Mouse (Mus musculus): ENCODE measurements around the gene Apbb2. TPM values are rescaled to one million over a fixed set of nuclear protein-coding genes. Genes with fewer than 3 reads are reported as not detected.

The Apbb2 gene
- polyA plus RNA-seq, 1 experiment from 2014 or later = 37.3 TPM

DNA sequence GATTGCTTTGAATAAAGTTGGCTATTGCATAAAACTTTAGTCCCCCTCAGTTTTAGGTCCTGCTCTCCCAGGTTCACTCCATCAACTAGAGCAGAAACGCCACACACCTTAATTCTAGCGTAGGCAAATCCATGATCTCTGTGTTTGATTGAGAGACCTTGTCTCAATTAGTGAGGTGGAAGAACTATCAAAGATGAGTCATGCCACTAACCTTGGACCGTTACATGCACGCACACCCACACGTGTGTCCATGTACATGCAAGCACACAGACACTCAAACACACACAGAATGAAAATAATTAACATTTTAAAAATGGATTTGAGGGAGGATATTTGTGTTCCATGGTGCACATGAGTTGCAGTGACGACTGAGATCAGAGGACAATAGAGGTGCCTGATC is 51.2 kb downstream of the Apbb2 start:
- H3K9me3 ChIP-seq (replicated peaks) = no peaks in the 10 kb centered on the region
- WGBS = 94% methylated on average over 6 of the region's 6 CpGs
- no peak overlapping the region for H3K4me3 ChIP-seq
- H3K27ac ChIP-seq = no peak overlapping the region
- H3K36me3 ChIP-seq = no peaks in the 10 kb centered on the region
- no peak for DNase-seq (ENCODE audit: low spot score)
- H3K27me3 ChIP-seq (ENCODE audit: low read depth, poor library complexity, severe bottlenecking) = no peaks in the 10 kb centered on the region
- H3K4me1 ChIP-seq = peaks cover 18% of the 10 kb centered on the region

- no peaks in the 10 kb centered on the region for H3K9me3 ChIP-seq (replicated peaks)
- no peak overlapping the region for H3K4me3 ChIP-seq
- no peaks in the 10 kb centered on the region for H3K36me3 ChIP-seq
- no peak overlapping the region for H3K27ac ChIP-seq
- no peaks in the 10 kb centered on the region for H3K27me3 ChIP-seq (ENCODE audit: low read depth, poor library complexity, severe bottlenecking)
- H3K4me1 ChIP-seq = peaks cover 29% of the 10 kb centered on the region
- WGBS = 63% methylated on average over 8 of the region's 8 CpGs
- no peak for DNase-seq (ENCODE audit: low spot score)
Observed at GRCm38 (mm10) chr5:66559591-66560175, 58.9 kb downstream of the Apbb2 start.

- Histone ChIP-seq H3K27ac (no peak overlapping the region; the same call in 1 of the 2 replicates), H3K9me3 (replicated peaks) (no peaks in the 10 kb centered on the region), H3K4me3 (no peak overlapping the region), H3K4me1 (peaks cover 32% of the 10 kb centered on the region), H3K36me3 (no peaks in the 10 kb centered on the region), H3K27me3 (ENCODE audit: low read depth, poor library complexity, severe bottlenecking) (no peaks in the 10 kb centered on the region)
- no peak for DNase-seq (ENCODE audit: low spot score)
- WGBS = 89% methylated on average over 7 of the region's 7 CpGs
Observed at GRCm38 (mm10) chr5:66558094-66558493, 60.5 kb downstream of the Apbb2 start.

GRCm38 (mm10) chr5:66553933-66554332 is 64.7 kb downstream of the Apbb2 start:
- H3K4me3 ChIP-seq = no peak overlapping the region

DNA sequence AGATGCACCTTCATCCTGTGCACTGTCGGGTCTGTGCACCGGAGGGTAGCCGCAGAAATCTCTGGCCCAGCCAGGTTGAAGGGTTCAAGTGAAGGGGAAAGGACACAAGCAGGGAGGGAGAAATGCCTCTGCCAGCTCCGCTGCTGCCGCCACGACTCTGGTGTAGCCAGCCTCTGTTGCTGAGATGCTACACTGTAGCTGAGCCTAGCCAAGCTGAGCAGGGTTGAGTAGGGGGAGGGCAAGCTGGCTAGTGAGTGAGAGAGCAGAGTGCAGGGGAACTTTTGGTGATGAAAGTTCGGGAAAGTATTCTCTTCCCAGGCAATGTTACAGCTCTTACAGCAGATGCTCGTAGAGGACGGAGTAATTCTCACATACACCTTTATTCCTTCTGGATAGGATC is 66.3 kb downstream of the Apbb2 start:
- Histone ChIP-seq H3K4me3 (no peak overlapping the region), H3K27me3 (ENCODE audit: low read depth, poor library complexity, severe bottlenecking) (no peaks in the 10 kb centered on the region), H3K4me1 (peaks cover 8% of the 10 kb centered on the region), H3K27ac (no peak overlapping the region), H3K9me3 (replicated peaks) (no peaks in the 10 kb centered on the region), H3K36me3 (peaks cover 15% of the 10 kb centered on the region; the same call in 1 of the 2 replicates)
- DNase-seq (ENCODE audit: low spot score) = no peak
- 64% methylated on average over 9 of the region's 9 CpGs for WGBS

More at GRCm38 (mm10) chr5:66553933-66554332, 64.7 kb downstream of the Apbb2 start:
- no peak for DNase-seq (ENCODE audit: low spot score)
- peaks cover 12% of the 10 kb centered on the region for H3K4me1 ChIP-seq
- peaks cover under 1% of the 10 kb centered on the region; the same call in 1 of the 2 replicates for H3K36me3 ChIP-seq
- no peak overlapping the region for H3K27ac ChIP-seq
- H3K27me3 ChIP-seq (ENCODE audit: low read depth, poor library complexity, severe bottlenecking) = no peaks in the 10 kb centered on the region
- no peaks in the 10 kb centered on the region for H3K9me3 ChIP-seq (replicated peaks)

- Histone ChIP-seq H3K27me3 (ENCODE audit: low read depth, poor library complexity, severe bottlenecking) (no peaks in the 10 kb centered on the region), H3K4me1 (peaks cover 16% of the 10 kb centered on the region), H3K27ac (no peak overlapping the region), H3K9me3 (replicated peaks) (no peaks in the 10 kb centered on the region), H3K36me3 (peaks cover 16% of the 10 kb centered on the region; the same call in 1 of the 2 replicates), H3K4me3 (no peak overlapping the region)
- 90% methylated on average over 5 of the region's 5 CpGs for WGBS
- no peak for DNase-seq (ENCODE audit: low spot score)
Observed at GRCm38 (mm10) chr5:66550292-66550691, 68.3 kb downstream of the Apbb2 start.

DNA sequence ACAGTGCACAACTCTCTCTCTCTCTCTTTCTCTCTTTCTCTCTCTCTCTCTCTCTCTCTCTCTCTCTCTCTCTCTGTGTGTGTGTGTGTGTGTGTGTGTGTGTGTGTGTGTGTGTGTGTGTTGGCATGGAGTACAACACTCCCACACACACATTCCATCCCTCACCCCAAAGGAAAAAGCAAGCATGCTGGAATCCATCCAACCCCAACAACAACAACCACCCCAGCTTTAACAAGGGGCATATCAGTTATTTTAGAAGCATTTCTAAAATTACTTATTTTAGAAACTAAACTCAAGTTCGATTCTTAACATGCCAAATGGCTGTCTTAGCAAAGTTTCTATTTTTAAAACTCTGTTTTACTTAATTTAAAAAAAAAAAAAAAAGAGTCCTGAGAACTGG is 68.9 kb downstream of the Apbb2 start:
- H3K36me3 ChIP-seq = peaks cover 16% of the 10 kb centered on the region; the same call in 1 of the 2 replicates
- no peak overlapping the region for H3K4me3 ChIP-seq
- no peak overlapping the region for H3K27ac ChIP-seq
- no peaks in the 10 kb centered on the region for H3K9me3 ChIP-seq (replicated peaks)
- DNase-seq (ENCODE audit: low spot score) = no peak
- peaks cover 17% of the 10 kb centered on the region for H3K4me1 ChIP-seq
- WGBS = 93% methylated on average over 1 of the region's 1 CpGs
- no peaks in the 10 kb centered on the region for H3K27me3 ChIP-seq (ENCODE audit: low read depth, poor library complexity, severe bottlenecking)

- H3K27me3 ChIP-seq (ENCODE audit: low read depth, poor library complexity, severe bottlenecking) = no peaks in the 10 kb centered on the region
- no peaks in the 10 kb centered on the region for H3K9me3 ChIP-seq (replicated peaks)
- no peak for DNase-seq (ENCODE audit: low spot score)
- peaks cover 16% of the 10 kb centered on the region; the same call in 1 of the 2 replicates for H3K36me3 ChIP-seq
- WGBS = 90% methylated on average over 12 of the region's 12 CpGs
- no peak overlapping the region for H3K27ac ChIP-seq
- H3K4me1 ChIP-seq = peaks cover 22% of the 10 kb centered on the region; the same call in 1 of the 2 replicates
- no peak overlapping the region for H3K4me3 ChIP-seq
Observed at GRCm38 (mm10) chr5:66546969-66547511, 71.5 kb downstream of the Apbb2 start.

DNA sequence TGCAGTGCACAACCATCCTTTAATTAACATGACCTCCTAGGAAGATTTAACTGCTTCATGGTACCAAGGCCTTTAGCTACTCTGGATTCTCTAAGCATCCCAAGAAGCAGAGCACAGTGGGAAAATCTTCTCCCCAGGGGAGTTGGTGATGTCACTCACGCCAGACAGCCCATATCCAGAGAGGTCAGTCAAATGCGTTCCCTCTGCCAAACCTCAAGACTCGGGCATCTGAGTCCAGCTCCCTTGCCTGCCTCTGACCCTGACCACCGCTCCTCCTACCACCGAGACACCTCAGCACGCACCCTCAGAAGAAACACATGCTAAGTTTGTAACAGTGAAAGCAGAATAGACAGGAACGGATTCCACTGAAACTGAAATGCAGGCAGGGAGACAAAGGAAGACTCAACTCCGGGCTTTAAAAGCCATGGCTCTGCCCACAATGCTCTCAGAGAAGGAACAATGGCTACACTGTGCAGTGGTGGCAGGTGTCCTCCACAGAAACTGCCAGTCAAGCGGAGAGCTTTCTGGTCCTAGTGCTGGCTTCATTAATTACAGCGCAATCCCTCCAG is 72.9 kb downstream of the Apbb2 start:
- no peak for DNase-seq (ENCODE audit: low spot score)
- H3K4me1 ChIP-seq = peaks cover 22% of the 10 kb centered on the region; the same call in 1 of the 2 replicates
- H3K9me3 ChIP-seq (replicated peaks) = no peaks in the 10 kb centered on the region
- H3K27me3 ChIP-seq (ENCODE audit: low read depth, poor library complexity, severe bottlenecking) = no peaks in the 10 kb centered on the region
- WGBS = 85% methylated on average over 10 of the region's 10 CpGs
- H3K36me3 ChIP-seq = peaks cover 16% of the 10 kb centered on the region; the same call in 1 of the 2 replicates
- H3K4me3 ChIP-seq = no peak overlapping the region
- H3K27ac ChIP-seq = peak overlapping the region; percentile 66; the same call in 1 of the 2 replicates

- no peaks in the 10 kb centered on the region for H3K27me3 ChIP-seq (ENCODE audit: low read depth, poor library complexity, severe bottlenecking)
- 80% methylated on average over 6 of the region's 6 CpGs for WGBS
- peaks cover 22% of the 10 kb centered on the region; the same call in 1 of the 2 replicates for H3K4me1 ChIP-seq
- no peaks in the 10 kb centered on the region for H3K9me3 ChIP-seq (replicated peaks)
- no peak for DNase-seq (ENCODE audit: low spot score)
- H3K4me3 ChIP-seq = no peak overlapping the region
- H3K36me3 ChIP-seq = peaks cover 15% of the 10 kb centered on the region; the same call in 1 of the 2 replicates
- no peak overlapping the region for H3K27ac ChIP-seq
Observed at GRCm38 (mm10) chr5:66543761-66544160, 74.8 kb downstream of the Apbb2 start.

- 90% methylated on average over 6 of the region's 6 CpGs for WGBS
- Histone ChIP-seq H3K4me1 (peaks cover 22% of the 10 kb centered on the region; the same call in 1 of the 2 replicates), H3K9me3 (replicated peaks) (no peaks in the 10 kb centered on the region), H3K36me3 (peaks cover 11% of the 10 kb centered on the region; the same call in 1 of the 2 replicates), H3K4me3 (no peak overlapping the region), H3K27me3 (ENCODE audit: low read depth, poor library complexity, severe bottlenecking) (no peaks in the 10 kb centered on the region), H3K27ac (no peak overlapping the region)
- DNase-seq (ENCODE audit: low spot score) = no peak
Observed at GRCm38 (mm10) chr5:66543344-66543743, 75.2 kb downstream of the Apbb2 start.

- Histone ChIP-seq H3K9me3 (replicated peaks) (no peaks in the 10 kb centered on the region), H3K4me1 (peaks cover 26% of the 10 kb centered on the region; the same call in 1 of the 2 replicates), H3K27me3 (ENCODE audit: low read depth, poor library complexity, severe bottlenecking) (no peaks in the 10 kb centered on the region), H3K4me3 (no peak overlapping the region), H3K27ac (no peak overlapping the region), H3K36me3 (peaks cover 5% of the 10 kb centered on the region; the same call in 1 of the 2 replicates)
- DNase-seq (ENCODE audit: low spot score) = no peak
- WGBS = 89% methylated on average over 4 of the region's 4 CpGs
Observed at GRCm38 (mm10) chr5:66542521-66542920, 76.1 kb downstream of the Apbb2 start.

DNA sequence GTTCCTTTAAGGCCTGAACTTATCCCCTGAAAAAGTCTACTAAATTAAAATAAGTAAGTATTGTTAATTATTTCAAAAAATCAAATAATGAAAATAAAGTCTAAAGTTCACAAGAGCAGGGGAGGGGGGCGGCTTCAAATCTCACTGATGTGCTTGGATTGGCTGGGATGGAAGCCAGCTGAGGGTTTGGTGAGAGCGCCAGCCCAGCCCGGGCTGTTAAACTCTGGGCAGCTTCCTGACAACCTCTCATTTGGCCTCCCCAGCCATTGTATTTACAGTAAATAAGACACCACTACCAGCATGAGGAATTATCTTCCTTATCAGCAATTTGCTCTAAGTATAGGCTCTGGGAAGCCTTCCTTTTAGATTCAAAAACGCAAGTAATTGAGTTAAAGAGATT is 77.2 kb downstream of the Apbb2 start:
- Histone ChIP-seq H3K36me3 (0 out of 2 replicates have a peak, but pooled peaks cover 2% of the 10 kb centered on the region), H3K4me3 (no peak overlapping the region), H3K27ac (no peak overlapping the region), H3K9me3 (replicated peaks) (no peaks in the 10 kb centered on the region), H3K4me1 (peaks cover 37% of the 10 kb centered on the region), H3K27me3 (ENCODE audit: low read depth, poor library complexity, severe bottlenecking) (no peaks in the 10 kb centered on the region)
- DNase-seq (ENCODE audit: low spot score) = no peak
- 83% methylated on average over 4 of the region's 4 CpGs for whole genome bisulfite sequencing
